Mouse (Mus musculus): Measurements from ENCODE around the gene Dbx1. TPM values are rescaled to one million over a fixed set of nuclear protein-coding genes. Genes with fewer than 3 reads are reported as not detected.

The Dbx1 gene
- polyA plus RNA-seq, 1 experiment, result not detected

DNA sequence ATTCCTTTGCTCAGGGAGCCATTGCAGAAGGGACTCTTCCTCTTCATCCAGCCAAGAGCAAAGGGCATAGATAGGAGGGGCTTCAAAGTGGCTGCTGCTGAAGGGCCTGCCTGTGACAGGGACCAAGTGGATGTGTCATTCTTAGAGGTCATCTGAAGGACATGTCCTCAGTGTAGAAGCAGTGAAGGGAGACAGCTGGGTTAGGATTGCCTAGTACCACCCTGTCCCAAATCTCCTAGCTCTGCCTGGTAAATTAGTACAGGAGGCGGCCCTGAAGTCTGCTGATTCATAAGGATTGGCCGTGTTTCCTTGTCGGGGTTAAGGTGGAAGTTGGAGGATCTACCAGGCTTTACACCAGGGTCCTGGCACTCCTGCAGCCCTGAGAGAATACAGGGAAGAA is 36.7 kb downstream of the Dbx1 start:
- no peak for TF ChIP-seq POLR2A (IDR thresholded peaks at IDR 0.05; ENCODE audit: low read depth, low read length)
- TF ChIP-seq CTCF (IDR thresholded peaks at IDR 0.05; ENCODE audit: extremely low read depth, insufficient read length, insufficient replicate concordance, low read depth, low read length), result no peak
- no peak overlapping the region for H3K27ac ChIP-seq (ENCODE audit: insufficient read depth, low read depth, low read length)
- WGBS, result 85% methylated on average over 3 of the region's 3 CpGs
- H3K4me1 ChIP-seq (ENCODE audit: control insufficient read depth, insufficient read depth, insufficient read length, low read length), result no peaks in the 10 kb centered on the region
- H3K4me3 ChIP-seq (ENCODE audit: low read depth, low read length), result no peak overlapping the region
- no peaks in the 10 kb centered on the region for H3K27me3 ChIP-seq (ENCODE audit: control insufficient read depth, insufficient read depth, low read length)
- peaks cover 8% of the 10 kb centered on the region for H3K36me3 ChIP-seq (ENCODE audit: control insufficient read depth, insufficient read depth, low read length)

GRCm38 (mm10) chr7:49598225-49598624 is 38.4 kb downstream of the Dbx1 start:
- TF ChIP-seq POLR2A (IDR thresholded peaks at IDR 0.05; ENCODE audit: low read depth, low read length) (no peak), CTCF (IDR thresholded peaks at IDR 0.05; ENCODE audit: extremely low read depth, insufficient read length, insufficient replicate concordance, low read depth, low read length) (no peak)
- Histone ChIP-seq H3K36me3 (ENCODE audit: control insufficient read depth, insufficient read depth, low read length) (peaks cover 10% of the 10 kb centered on the region), H3K27ac (ENCODE audit: insufficient read depth, low read depth, low read length) (no peak overlapping the region), H3K4me1 (ENCODE audit: control insufficient read depth, insufficient read depth, insufficient read length, low read length) (no peaks in the 10 kb centered on the region), H3K27me3 (ENCODE audit: control insufficient read depth, insufficient read depth, low read length) (no peaks in the 10 kb centered on the region), H3K4me3 (ENCODE audit: low read depth, low read length) (no peak overlapping the region)
- 92% methylated on average over 13 of the region's 13 CpGs for WGBS

- no peaks in the 10 kb centered on the region for H3K4me1 ChIP-seq (ENCODE audit: control insufficient read depth, insufficient read depth, insufficient read length, low read length)
- no peak overlapping the region for H3K27ac ChIP-seq (ENCODE audit: insufficient read depth, low read depth, low read length)
- no peak for TF ChIP-seq CTCF (IDR thresholded peaks at IDR 0.05; ENCODE audit: extremely low read depth, insufficient read length, insufficient replicate concordance, low read depth, low read length)
- TF ChIP-seq POLR2A (IDR thresholded peaks at IDR 0.05; ENCODE audit: low read depth, low read length), result no peak
- peaks cover 10% of the 10 kb centered on the region for H3K36me3 ChIP-seq (ENCODE audit: control insufficient read depth, insufficient read depth, low read length)
- no peak overlapping the region for H3K4me3 ChIP-seq (ENCODE audit: low read depth, low read length)
- 80% methylated on average over 3 of the region's 3 CpGs for WGBS
- H3K27me3 ChIP-seq (ENCODE audit: control insufficient read depth, insufficient read depth, low read length), result no peaks in the 10 kb centered on the region
These were observed 38.9 kb downstream of the Dbx1 start for GRCm38 (mm10) chr7:49597776-49598175.

GRCm38 (mm10) chr7:49589635-49590034 is 47.0 kb downstream of the Dbx1 start:
- TF ChIP-seq POLR2A (IDR thresholded peaks at IDR 0.05; ENCODE audit: low read depth, low read length) (no peak), CTCF (IDR thresholded peaks at IDR 0.05; ENCODE audit: extremely low read depth, insufficient read length, insufficient replicate concordance, low read depth, low read length) (no peak)
- H3K4me1 ChIP-seq (ENCODE audit: control insufficient read depth, insufficient read depth, insufficient read length, low read length), result no peaks in the 10 kb centered on the region
- H3K27ac ChIP-seq (ENCODE audit: insufficient read depth, low read depth, low read length), result no peak overlapping the region
- peaks cover 7% of the 10 kb centered on the region for H3K36me3 ChIP-seq (ENCODE audit: control insufficient read depth, insufficient read depth, low read length)
- no peak overlapping the region for H3K4me3 ChIP-seq (ENCODE audit: low read depth, low read length)
- no peaks in the 10 kb centered on the region for H3K27me3 ChIP-seq (ENCODE audit: control insufficient read depth, insufficient read depth, low read length)
- 68% methylated on average over 8 of the region's 8 CpGs for WGBS

DNA sequence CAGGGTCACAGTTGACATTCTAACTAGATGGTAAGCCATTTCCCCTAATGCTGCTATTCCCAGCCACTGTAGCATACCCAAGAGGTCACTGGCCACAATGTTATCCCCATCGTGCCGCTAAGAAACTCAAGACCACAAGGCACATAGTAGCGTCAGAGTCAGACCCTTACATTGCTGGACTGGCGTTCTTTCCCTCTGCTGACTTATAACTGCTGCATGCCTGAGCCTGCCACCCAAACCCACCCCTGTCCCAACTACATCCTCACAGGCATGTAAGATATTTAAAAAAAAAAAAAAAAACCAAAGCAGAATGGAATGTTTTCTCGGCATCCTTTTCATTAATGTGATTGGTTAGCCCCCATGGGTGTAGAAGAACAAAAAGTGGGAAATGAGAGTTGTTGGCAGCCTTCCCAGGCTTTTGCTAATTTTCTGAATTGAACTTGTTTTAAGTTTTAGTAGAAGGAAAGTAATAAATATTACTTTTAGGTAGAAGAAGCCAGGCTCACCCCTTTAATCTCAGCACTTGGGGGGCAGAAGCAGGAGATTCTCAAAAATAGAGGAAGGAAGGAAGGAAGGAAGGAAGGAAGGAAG is 50.0 kb downstream of the Dbx1 start:
- Histone ChIP-seq H3K4me1 (ENCODE audit: control insufficient read depth, insufficient read depth, insufficient read length, low read length) (no peaks in the 10 kb centered on the region), H3K36me3 (ENCODE audit: control insufficient read depth, insufficient read depth, low read length) (peaks cover 9% of the 10 kb centered on the region), H3K27ac (ENCODE audit: insufficient read depth, low read depth, low read length) (no peak overlapping the region), H3K27me3 (ENCODE audit: control insufficient read depth, insufficient read depth, low read length) (no peaks in the 10 kb centered on the region), H3K4me3 (ENCODE audit: low read depth, low read length) (no peak overlapping the region)
- TF ChIP-seq POLR2A (IDR thresholded peaks at IDR 0.05; ENCODE audit: low read depth, low read length) (no peak), CTCF (IDR thresholded peaks at IDR 0.05; ENCODE audit: extremely low read depth, insufficient read length, insufficient replicate concordance, low read depth, low read length) (no peak)
- 86% methylated on average over 5 of the region's 5 CpGs for WGBS

GRCm38 (mm10) chr7:49583176-49583575 is 53.5 kb downstream of the Dbx1 start:
- H3K27ac ChIP-seq (ENCODE audit: insufficient read depth, low read depth, low read length), result no peak overlapping the region
- H3K4me1 ChIP-seq (ENCODE audit: control insufficient read depth, insufficient read depth, insufficient read length, low read length), result no peaks in the 10 kb centered on the region
- H3K36me3 ChIP-seq (ENCODE audit: control insufficient read depth, insufficient read depth, low read length), result peaks cover 5% of the 10 kb centered on the region; the same call in 1 of the 2 replicates
- no peaks in the 10 kb centered on the region for H3K27me3 ChIP-seq (ENCODE audit: control insufficient read depth, insufficient read depth, low read length)
- 92% methylated on average over 6 of the region's 6 CpGs for WGBS
- no peak overlapping the region for H3K4me3 ChIP-seq (ENCODE audit: low read depth, low read length)
- TF ChIP-seq CTCF (IDR thresholded peaks at IDR 0.05; ENCODE audit: extremely low read depth, insufficient read length, insufficient replicate concordance, low read depth, low read length) (no peak), POLR2A (IDR thresholded peaks at IDR 0.05; ENCODE audit: low read depth, low read length) (no peak)

GRCm38 (mm10) chr7:49582551-49582950 is 54.1 kb downstream of the Dbx1 start:
- no peaks in the 10 kb centered on the region for H3K4me1 ChIP-seq (ENCODE audit: control insufficient read depth, insufficient read depth, insufficient read length, low read length)
- H3K4me3 ChIP-seq (ENCODE audit: low read depth, low read length), result no peak overlapping the region
- no peaks in the 10 kb centered on the region for H3K27me3 ChIP-seq (ENCODE audit: control insufficient read depth, insufficient read depth, low read length)
- peaks cover 5% of the 10 kb centered on the region; the same call in 1 of the 2 replicates for H3K36me3 ChIP-seq (ENCODE audit: control insufficient read depth, insufficient read depth, low read length)
- H3K27ac ChIP-seq (ENCODE audit: insufficient read depth, low read depth, low read length), result no peak overlapping the region
- TF ChIP-seq POLR2A (IDR thresholded peaks at IDR 0.05; ENCODE audit: low read depth, low read length) (no peak), CTCF (IDR thresholded peaks at IDR 0.05; ENCODE audit: extremely low read depth, insufficient read length, insufficient replicate concordance, low read depth, low read length) (no peak)
- WGBS, result 75% methylated on average over 7 of the region's 7 CpGs
